Mouse (Mus musculus) megakaryocyte, embryonic 14.5 days (primary cell): ENCODE measurements around the gene Alk.

ENCODE experiments used
- FLI1 ChIP-seq: IDR thresholded peaks from 2 replicates; pipeline ENCODE4 v1.6.1; 2012; ENCODE audit warnings: low read length, inconsistent platforms, mixed read lengths
- GATA1 ChIP-seq: IDR thresholded peaks from 3 replicates; pipeline ENCODE4 v1.6.1; 2012; ENCODE audit warnings: mixed read lengths, low read length, inconsistent platforms, borderline replicate concordance

DNA sequence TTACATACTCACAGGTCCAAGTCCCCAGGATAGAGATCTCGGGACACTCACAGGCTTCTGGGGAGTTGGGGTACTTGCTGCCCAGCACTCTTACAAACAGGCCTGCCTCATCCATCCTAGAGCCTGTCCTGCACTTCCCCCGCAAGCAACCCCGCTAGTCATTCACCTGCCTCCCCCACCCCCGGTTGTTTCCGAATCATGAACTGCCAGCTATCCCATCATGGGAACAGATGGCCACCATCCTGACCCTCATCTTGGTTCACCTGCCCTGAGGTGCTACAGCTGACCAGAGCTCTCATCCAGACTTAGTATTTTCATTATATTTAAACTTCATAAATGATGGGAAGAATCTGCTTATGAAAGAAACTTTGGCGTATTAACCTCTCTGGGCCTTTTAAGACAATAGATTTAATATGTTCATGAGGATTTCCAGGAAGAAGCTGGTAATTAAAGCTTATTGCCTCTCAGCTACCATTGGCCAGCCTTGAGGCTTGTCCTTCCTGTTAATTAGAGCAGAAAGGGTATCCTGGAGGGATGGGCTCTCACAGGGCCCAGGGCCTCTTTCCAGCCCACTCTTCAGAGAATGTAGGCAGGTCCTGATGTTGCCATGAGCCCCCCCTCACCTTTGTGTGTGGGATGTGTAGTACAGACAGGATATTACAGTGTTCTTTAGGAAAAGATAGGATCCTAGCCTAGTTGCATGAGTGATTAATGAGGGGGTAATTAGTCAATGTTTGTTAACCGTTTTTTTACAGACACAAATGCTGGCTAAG lies 565.1 kb downstream of the Alk start:
- TF ChIP-seq GATA1 = no peak
- no peak for TF ChIP-seq FLI1
